Mouse (Mus musculus): Measurements from ENCODE around the gene Rrp1b. TPM values are rescaled to one million over a fixed set of nuclear protein-coding genes. Genes with fewer than 3 reads are reported as not detected.

Gene Rrp1b
- polyA plus RNA-seq, 1 experiment from 2014 or later, result 56.5 TPM

DNA sequence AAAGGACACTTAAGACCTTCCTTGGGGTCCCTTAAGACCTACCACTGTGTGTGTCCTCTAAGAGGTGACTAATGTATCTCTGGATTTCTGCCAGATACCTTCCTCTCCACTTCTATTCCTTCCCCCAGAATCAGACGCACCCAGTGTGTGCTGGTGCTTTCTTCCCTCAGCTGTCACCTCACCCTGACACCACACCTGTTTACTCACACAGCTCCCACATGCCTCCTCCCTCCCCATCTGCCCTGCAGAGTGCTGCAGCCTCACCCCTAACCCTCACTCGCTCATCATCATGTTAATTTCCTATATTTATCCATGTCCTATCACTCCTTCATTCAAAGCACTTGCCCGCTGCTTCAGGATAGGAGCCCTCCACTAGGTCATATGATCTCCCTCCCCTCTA lies 23.6 kb upstream of the Rrp1b start:
- no peak for ATAC-seq (ENCODE audit: insufficient number of reproducible peaks, low FRiP score, low TSS enrichment, low read depth)
- no peak overlapping the region for H3K4me2 ChIP-seq
- no peaks in the 10 kb centered on the region for H3K9me3 ChIP-seq
- 44% methylated on average over 3 of the region's 3 CpGs for WGBS
- no peak overlapping the region for H3K27ac ChIP-seq
- no peak overlapping the region for H3K4me3 ChIP-seq
- H3K27me3 ChIP-seq, result no peaks in the 10 kb centered on the region
- no peak overlapping the region for H3K9ac ChIP-seq
- no peaks in the 10 kb centered on the region for H3K36me3 ChIP-seq
- H3K4me1 ChIP-seq, result 0 out of 2 replicates have a peak, but pooled peaks cover 5% of the 10 kb centered on the region

DNA sequence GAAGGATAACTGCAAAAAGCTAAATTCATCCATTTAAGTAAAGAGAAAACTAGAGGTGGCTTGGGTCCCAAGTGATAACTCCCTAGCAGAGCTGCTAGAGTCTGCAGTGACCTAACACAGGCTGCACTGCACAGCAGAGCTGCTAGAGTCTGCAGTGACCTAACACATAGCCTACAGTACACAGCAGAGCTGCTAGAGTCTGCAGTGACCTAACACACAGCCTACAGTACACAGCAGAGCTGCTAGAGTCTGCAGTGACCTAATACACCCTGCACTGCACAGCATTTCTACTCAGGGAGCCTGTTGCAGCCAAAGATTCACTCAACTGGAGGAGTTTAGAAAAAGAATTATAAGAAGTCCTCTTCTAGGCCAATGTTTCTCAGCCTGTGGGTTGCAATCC lies 22.2 kb upstream of the Rrp1b start:
- no peak overlapping the region for H3K4me2 ChIP-seq
- 0 out of 2 replicates have a peak, but pooled peaks cover 5% of the 10 kb centered on the region for H3K4me1 ChIP-seq
- no peaks in the 10 kb centered on the region for H3K36me3 ChIP-seq
- no peak for ATAC-seq (ENCODE audit: insufficient number of reproducible peaks, low FRiP score, low TSS enrichment, low read depth)
- H3K9me3 ChIP-seq, result no peaks in the 10 kb centered on the region
- H3K4me3 ChIP-seq, result no peak overlapping the region
- no peak overlapping the region for H3K27ac ChIP-seq
- no peaks in the 10 kb centered on the region for H3K27me3 ChIP-seq
- no peak overlapping the region for H3K9ac ChIP-seq

DNA sequence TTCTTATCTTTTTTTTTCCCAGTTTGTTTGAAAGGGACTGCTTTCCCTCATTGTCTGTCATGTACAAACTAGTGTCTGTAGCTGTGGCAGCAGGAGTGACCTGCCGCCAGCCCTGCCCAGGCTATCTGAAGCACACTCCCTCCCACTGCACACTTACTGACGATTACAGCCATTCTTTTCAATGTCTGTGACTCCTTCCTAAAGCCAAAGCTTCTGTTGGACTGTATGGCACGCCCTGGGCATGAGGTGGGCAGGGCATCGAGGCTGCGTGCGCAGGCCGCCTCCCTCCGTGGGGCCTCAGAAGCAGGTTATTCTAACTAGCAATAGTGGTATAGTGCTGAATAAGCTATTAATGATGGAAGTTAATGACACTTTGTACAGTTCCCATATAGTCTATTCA lies 19.4 kb upstream of the Rrp1b start:
- no peaks in the 10 kb centered on the region for H3K9me3 ChIP-seq
- H3K4me3 ChIP-seq, result no peak overlapping the region
- no peak for ATAC-seq (ENCODE audit: insufficient number of reproducible peaks, low FRiP score, low TSS enrichment, low read depth)
- H3K27ac ChIP-seq, result no peak overlapping the region
- no peak overlapping the region for H3K4me2 ChIP-seq
- whole genome bisulfite sequencing, result 86% methylated on average over 8 of the region's 8 CpGs
- H3K4me1 ChIP-seq, result 0 out of 2 replicates have a peak, but pooled peaks cover 5% of the 10 kb centered on the region
- no peak overlapping the region for H3K9ac ChIP-seq
- H3K27me3 ChIP-seq, result no peaks in the 10 kb centered on the region
- H3K36me3 ChIP-seq, result no peaks in the 10 kb centered on the region

DNA sequence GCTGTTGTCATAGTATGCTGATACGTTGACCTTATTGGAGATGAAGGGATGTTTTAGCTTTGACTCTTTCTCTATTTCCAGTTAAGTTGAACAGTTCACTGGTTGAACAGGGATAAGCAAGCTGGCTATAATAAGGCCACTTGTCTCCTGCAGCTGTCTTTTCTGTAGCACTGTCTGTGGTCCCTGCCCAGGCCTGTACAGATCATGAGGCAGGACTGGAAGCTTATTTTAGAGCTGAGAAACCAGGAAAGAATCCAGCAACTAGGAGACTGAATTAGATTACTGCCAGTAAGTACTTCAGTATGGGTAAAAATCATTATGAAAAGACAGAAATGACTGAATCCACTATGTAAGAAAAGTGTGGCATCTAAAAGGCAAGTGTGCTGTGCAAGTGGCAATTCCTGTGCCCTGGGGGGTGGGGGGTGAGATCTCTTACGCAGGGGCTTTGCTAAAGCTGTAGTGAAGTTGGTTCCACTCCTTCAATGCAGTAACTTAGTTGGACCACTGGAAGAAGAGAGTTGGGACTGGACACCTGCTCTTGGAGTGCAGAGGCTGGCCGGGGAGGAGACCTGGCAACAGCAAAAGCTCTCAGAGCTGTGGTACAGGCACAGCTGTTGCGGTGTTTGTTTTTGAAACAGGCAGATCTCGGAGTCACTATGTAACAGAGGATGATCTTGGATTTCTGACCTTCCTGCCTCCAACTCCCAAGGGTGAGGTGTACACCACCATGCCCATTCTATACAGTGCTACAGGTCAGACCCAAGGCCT lies 17.6 kb upstream of the Rrp1b start:
- Histone ChIP-seq H3K4me1 (no peaks in the 10 kb centered on the region), H3K9ac (no peak overlapping the region), H3K27me3 (no peaks in the 10 kb centered on the region), H3K9me3 (no peaks in the 10 kb centered on the region), H3K4me2 (no peak overlapping the region), H3K27ac (peak overlapping the region; percentile 75), H3K36me3 (no peaks in the 10 kb centered on the region), H3K4me3 (no peak overlapping the region)
- 67% methylated on average over 5 of the region's 5 CpGs for WGBS
- ATAC-seq (ENCODE audit: insufficient number of reproducible peaks, low FRiP score, low TSS enrichment, low read depth), result peak; percentile 52; the same call in 1 of the 2 replicates

DNA sequence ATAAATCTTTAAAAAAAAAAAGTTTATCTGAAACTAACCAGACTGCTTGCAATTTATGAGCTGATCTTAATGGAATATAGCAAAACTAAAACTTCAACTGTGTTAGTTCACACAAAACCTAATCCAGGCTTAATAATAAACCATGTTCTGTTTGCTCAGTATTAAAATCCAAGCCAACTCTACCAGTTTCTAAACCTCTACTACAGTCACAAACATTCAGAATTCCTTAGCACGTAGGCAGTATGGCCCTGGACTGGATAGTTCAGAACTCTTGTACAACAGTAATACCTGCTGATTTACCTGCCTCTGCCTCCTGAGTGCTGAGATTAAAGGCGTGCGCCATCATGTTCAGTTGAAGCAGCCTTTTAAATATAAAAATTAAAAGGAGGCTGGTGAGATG lies 13.9 kb upstream of the Rrp1b start:
- Histone ChIP-seq H3K9me3 (no peaks in the 10 kb centered on the region), H3K4me1 (peaks cover 7% of the 10 kb centered on the region; the same call in 1 of the 2 replicates), H3K27me3 (no peaks in the 10 kb centered on the region), H3K36me3 (no peaks in the 10 kb centered on the region), H3K27ac (no peak overlapping the region), H3K9ac (no peak overlapping the region), H3K4me3 (no peak overlapping the region), H3K4me2 (no peak overlapping the region)
- no peak for ATAC-seq (ENCODE audit: insufficient number of reproducible peaks, low FRiP score, low TSS enrichment, low read depth)
- WGBS, result 79% methylated on average over 3 of the region's 3 CpGs

DNA sequence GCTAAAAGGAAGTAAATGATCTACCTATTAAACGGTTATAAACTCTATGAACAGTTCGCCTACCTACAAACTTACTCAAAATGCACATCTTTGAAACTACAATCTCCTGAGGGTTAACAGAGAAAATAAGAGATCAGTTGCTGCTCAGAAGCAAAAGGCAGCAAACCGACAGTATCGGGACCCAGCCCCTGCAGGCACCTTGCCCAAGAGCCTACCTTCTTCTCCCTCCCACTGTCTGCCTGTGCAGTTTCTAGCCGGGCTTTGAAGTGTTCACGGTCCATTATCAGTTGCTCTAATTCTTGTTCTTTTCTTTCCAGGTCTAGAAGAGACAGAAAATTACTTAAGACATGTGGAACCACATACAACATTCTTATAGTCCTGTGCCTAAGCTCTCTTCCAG lies 13.3 kb upstream of the Rrp1b start:
- no peak for ATAC-seq (ENCODE audit: insufficient number of reproducible peaks, low FRiP score, low TSS enrichment, low read depth)
- no peak overlapping the region for H3K9ac ChIP-seq
- 66% methylated on average over 6 of the region's 6 CpGs for WGBS
- H3K4me3 ChIP-seq, result no peak overlapping the region
- H3K9me3 ChIP-seq, result no peaks in the 10 kb centered on the region
- H3K4me2 ChIP-seq, result no peak overlapping the region
- no peak overlapping the region for H3K27ac ChIP-seq
- no peaks in the 10 kb centered on the region for H3K36me3 ChIP-seq
- H3K27me3 ChIP-seq, result no peaks in the 10 kb centered on the region
- H3K4me1 ChIP-seq, result peaks cover 7% of the 10 kb centered on the region; the same call in 1 of the 2 replicates

DNA sequence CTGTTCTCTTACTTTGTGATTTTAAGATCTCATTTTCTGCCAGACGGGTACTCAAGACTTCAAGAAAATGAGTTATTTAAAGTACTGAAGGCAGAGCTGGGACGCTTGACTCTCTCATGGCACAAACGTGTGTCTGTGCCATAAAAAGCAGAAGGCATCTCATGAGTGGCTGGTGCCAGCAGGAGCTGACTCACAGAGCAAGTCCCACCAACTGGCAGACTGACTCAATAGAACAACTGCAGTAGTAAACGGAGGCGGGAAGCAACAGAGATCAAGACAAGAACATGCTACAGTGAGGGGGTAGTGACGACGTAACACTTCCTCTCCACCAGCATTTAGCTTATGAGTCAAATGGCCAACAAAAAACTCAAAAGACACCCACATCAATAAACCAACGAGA lies 12.8 kb upstream of the Rrp1b start:
- H3K9me3 ChIP-seq, result no peaks in the 10 kb centered on the region
- 50% methylated on average over 8 of the region's 8 CpGs for WGBS
- no peaks in the 10 kb centered on the region for H3K27me3 ChIP-seq
- H3K27ac ChIP-seq, result no peak overlapping the region
- H3K4me2 ChIP-seq, result no peak overlapping the region
- H3K9ac ChIP-seq, result no peak overlapping the region
- no peak for ATAC-seq (ENCODE audit: insufficient number of reproducible peaks, low FRiP score, low TSS enrichment, low read depth)
- peaks cover 7% of the 10 kb centered on the region; the same call in 1 of the 2 replicates for H3K4me1 ChIP-seq
- no peak overlapping the region for H3K4me3 ChIP-seq
- H3K36me3 ChIP-seq, result no peaks in the 10 kb centered on the region

DNA sequence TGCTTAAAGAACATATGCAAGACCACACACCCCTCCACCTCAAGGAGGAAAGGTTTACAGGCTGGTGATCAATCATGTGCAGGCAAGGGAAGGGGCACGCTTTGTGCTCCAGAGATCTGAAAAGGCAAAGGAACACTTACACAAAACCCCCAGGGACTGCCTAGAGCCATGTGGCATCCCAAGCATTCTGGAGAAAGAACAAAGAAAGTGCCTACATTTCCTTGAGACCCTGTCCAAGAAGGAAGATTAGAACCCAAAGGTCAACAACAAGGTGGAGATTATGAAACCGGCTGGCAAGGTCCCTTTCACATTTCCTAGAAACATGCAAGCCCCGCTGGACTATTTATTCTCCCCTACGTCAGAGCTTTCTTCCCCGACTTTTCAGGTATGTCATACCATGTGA lies 11.2 kb upstream of the Rrp1b start:
- no peaks in the 10 kb centered on the region for H3K36me3 ChIP-seq
- no peak overlapping the region for H3K9ac ChIP-seq
- peaks cover 7% of the 10 kb centered on the region; the same call in 1 of the 2 replicates for H3K4me1 ChIP-seq
- WGBS, result 57% methylated on average over 5 of the region's 5 CpGs
- no peak overlapping the region for H3K4me2 ChIP-seq
- no peak for ATAC-seq (ENCODE audit: insufficient number of reproducible peaks, low FRiP score, low TSS enrichment, low read depth)
- H3K27ac ChIP-seq, result 0 out of 2 replicates have a peak overlapping the region, but pooled peaks have one; percentile 19
- no peaks in the 10 kb centered on the region for H3K9me3 ChIP-seq
- no peak overlapping the region for H3K4me3 ChIP-seq
- H3K27me3 ChIP-seq, result no peaks in the 10 kb centered on the region

DNA sequence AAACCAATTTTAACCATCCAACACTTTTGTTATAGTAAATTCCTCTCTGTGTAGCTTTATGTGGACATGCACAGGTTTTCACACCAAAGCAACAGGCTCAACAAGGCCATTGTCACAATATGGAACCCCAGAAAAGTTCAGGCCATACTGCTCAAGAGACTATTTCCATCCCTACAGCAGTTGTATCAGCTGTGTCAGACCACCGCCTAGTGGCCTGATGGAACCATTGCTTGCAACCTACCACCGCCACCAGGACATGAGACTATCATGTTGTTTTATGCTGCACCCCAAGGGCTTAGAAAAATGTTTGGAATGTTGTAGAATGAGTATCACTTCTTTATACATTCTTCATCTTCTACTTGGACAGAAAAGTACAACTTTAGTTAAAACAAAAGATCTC lies 10.5 kb upstream of the Rrp1b start:
- Histone ChIP-seq H3K4me3 (no peak overlapping the region), H3K9me3 (no peaks in the 10 kb centered on the region), H3K4me1 (peaks cover 7% of the 10 kb centered on the region; the same call in 1 of the 2 replicates), H3K27ac (no peak overlapping the region), H3K36me3 (no peaks in the 10 kb centered on the region), H3K4me2 (no peak overlapping the region), H3K27me3 (no peaks in the 10 kb centered on the region), H3K9ac (no peak overlapping the region)
- WGBS, result 9% methylated on average over 2 of the region's 2 CpGs
- peak; percentile 61 for ATAC-seq (ENCODE audit: insufficient number of reproducible peaks, low FRiP score, low TSS enrichment, low read depth)

DNA sequence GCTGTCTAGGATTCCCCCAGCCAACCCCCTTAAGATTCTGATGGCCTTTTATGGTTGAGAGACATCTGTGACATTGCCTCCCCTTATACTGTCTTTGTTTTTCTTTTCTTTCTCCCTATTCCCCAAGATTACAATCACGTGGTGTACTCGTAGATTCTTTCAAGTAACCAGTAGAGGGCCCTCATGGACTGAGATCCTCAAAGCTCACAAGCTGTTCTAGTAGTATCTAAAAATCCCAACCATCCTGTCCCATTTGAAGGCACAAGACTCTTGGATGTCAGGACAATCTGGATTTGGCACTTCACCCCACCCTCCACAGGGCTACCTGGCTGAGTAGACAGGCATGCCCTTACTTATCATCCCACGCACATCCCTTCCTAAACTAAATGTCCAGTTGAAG lies 8.2 kb upstream of the Rrp1b start:
- no peak overlapping the region for H3K4me3 ChIP-seq
- no peaks in the 10 kb centered on the region for H3K27me3 ChIP-seq
- no peaks in the 10 kb centered on the region for H3K9me3 ChIP-seq
- H3K27ac ChIP-seq, result no peak overlapping the region
- ATAC-seq (ENCODE audit: insufficient number of reproducible peaks, low FRiP score, low TSS enrichment, low read depth), result no peak
- WGBS, result 29% methylated on average over 3 of the region's 3 CpGs
- peaks cover 7% of the 10 kb centered on the region; the same call in 1 of the 2 replicates for H3K4me1 ChIP-seq
- H3K36me3 ChIP-seq, result no peaks in the 10 kb centered on the region
- H3K9ac ChIP-seq, result no peak overlapping the region
- no peak overlapping the region for H3K4me2 ChIP-seq

DNA sequence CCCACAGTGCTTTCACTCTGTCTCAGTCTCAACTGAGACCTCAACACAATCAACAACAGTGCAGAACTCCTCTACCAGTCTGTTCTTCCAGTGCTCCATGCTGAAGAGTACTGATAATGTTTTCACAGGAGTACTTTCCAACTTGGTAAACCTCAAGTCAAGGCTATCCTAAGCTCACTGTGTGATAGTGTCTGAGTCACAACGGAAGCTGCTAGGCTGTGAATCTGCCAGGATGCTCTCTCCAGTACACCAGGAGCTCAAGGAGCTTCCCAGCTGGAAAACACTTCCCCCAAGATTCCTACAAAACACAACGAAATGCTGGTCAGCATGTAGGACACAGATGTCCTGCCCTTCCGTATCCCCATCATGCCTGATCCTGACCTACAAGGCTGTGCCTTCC lies 7.6 kb upstream of the Rrp1b start:
- Histone ChIP-seq H3K27me3 (no peaks in the 10 kb centered on the region), H3K9ac (no peak overlapping the region)
- whole genome bisulfite sequencing, result 84% methylated on average over 3 of the region's 3 CpGs

DNA sequence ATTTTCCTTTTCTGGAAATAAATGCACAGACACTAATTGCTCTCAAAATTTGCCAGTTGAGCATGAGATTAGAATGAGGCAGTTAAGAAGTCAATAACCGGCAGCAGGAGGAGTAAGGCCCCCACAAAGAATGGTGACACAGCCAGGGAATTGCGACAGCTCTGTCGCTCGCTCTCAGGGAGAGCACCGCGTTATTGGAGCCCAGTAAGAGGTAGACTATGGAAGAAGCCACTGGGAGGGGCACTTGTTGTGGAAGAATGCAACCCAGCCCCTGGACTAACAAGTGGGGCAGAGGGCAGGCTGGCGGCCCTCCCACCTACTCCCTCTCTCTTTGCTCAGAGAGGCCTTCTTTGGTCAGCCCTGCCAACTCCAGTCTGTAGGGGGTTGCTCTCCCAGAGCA lies 4.2 kb upstream of the Rrp1b start:
- peaks cover 8% of the 10 kb centered on the region for H3K4me1 ChIP-seq
- H3K27me3 ChIP-seq, result no peaks in the 10 kb centered on the region
- no peak overlapping the region for H3K9ac ChIP-seq
- no peak overlapping the region for H3K4me3 ChIP-seq
- no peak overlapping the region for H3K27ac ChIP-seq
- whole genome bisulfite sequencing, result 57% methylated on average over 7 of the region's 7 CpGs
- H3K4me2 ChIP-seq, result no peak overlapping the region
- H3K36me3 ChIP-seq, result no peaks in the 10 kb centered on the region
- no peak for ATAC-seq (ENCODE audit: insufficient number of reproducible peaks, low FRiP score, low TSS enrichment, low read depth)
- no peaks in the 10 kb centered on the region for H3K9me3 ChIP-seq

More for the DNA sequence above, 7.6 kb upstream of the Rrp1b start:
- no peak for ATAC-seq (ENCODE audit: insufficient number of reproducible peaks, low FRiP score, low TSS enrichment, low read depth)
- Histone ChIP-seq H3K9me3 (no peaks in the 10 kb centered on the region), H3K4me3 (no peak overlapping the region), H3K27ac (no peak overlapping the region), H3K36me3 (no peaks in the 10 kb centered on the region), H3K4me1 (peaks cover 7% of the 10 kb centered on the region; the same call in 1 of the 2 replicates), H3K4me2 (no peak overlapping the region)

All from limb, embryonic 15.5 days (tissue).